Mouse (Mus musculus): ENCODE data around the gene Fam8a1. TPM values are rescaled to one million over a fixed set of nuclear protein-coding genes. Genes with fewer than 3 reads are reported as not detected.

Gene Fam8a1
- total and polyA plus RNA-seq, 3 experiments: 6.9 to 9.9 (median 9.9) TPM

DNA sequence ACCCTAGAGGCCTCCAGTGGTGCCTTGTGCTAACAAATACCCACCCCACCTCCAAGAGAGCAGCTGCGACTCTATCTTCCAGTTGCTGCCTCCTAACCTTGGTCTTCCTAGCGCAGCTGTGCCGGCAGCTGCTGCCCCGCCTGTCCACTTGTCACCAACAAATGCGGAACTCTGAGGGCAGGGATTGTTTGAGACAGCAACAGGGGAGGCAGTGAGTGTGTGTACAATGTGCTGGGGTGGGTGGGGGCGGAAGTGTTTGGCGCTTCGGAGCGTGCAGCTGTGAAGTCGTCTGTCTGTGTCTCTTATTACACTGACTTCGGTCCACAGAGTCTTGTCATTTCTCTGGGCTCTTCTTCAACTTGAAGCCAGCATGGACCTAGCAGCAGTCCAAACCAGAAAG, 49.7 kb upstream of the Fam8a1 start:
- H3K4me1 ChIP-seq (ENCODE audit: control insufficient read depth in 1 of 2, insufficient read depth in 2 of 2): peaks cover 9 to 46% of the 10 kb centered on the region in 2 experiments
- in situ Hi-C loops (cut with MboI; ENCODE audit: low pct_ligation_motif_present, low pct_unique_long_range_greater_than_20kb, low sequenced_read_pairs): no loop called here
- H3K36me3 ChIP-seq (replicated peaks in 1 of 2; ENCODE audit: control insufficient read depth in 1 of 2, insufficient read depth in 1 of 2, low read length in 1 of 2): no peaks in the 10 kb centered on the region
- H3K9me3 ChIP-seq (replicated peaks; ENCODE audit: low read length): peaks cover 9% of the 10 kb centered on the region
- H3K79me2 ChIP-seq (replicated peaks; ENCODE audit: control insufficient read depth, extremely low read depth, insufficient read depth, poor library complexity, severe bottlenecking): no peaks in the 10 kb centered on the region
- peak; percentile 82 for DNase-seq (ENCODE audit: extremely low read depth)
- no peak overlapping the region for H3K4me3 ChIP-seq (replicated peaks in 1 of 3; ENCODE audit: low read depth in 2 of 3, low read length in 2 of 3, poor library complexity in 1 of 3)
- peak overlapping the region; percentile 79 for H3K4me2 ChIP-seq (ENCODE audit: insufficient read depth, low read depth, poor library complexity, severe bottlenecking)
- H3K27ac ChIP-seq (ENCODE audit: insufficient read depth, low read depth): no peak overlapping the region
- H3K27me3 ChIP-seq (replicated peaks): peaks cover 47% of the 10 kb centered on the region
- dilution Hi-C loops (cut with MboI; ENCODE audit: extremely low pct_ligation_motif_present, extremely low pct_unique_long_range_greater_than_20kb, low sequenced_read_pairs): no loop called here
- TF ChIP-seq RAD21 (IDR thresholded peaks at IDR 0.05; ENCODE audit: low read depth, low read length): no peak; the same call in 1 of the 2 replicates
- peak; percentile 55; the same call in 1 of the 2 replicates for TF ChIP-seq EP300 (IDR thresholded peaks at IDR 0.05; ENCODE audit: low read length)
- TF ChIP-seq USF1 (IDR thresholded peaks at IDR 0.05; ENCODE audit: low read depth, low read length): no peak
- peak; percentile 48 for TF ChIP-seq ETS1 (conservative IDR thresholded peaks at IDR 0.05; ENCODE audit: low read depth, low read length)
- no peak for TF ChIP-seq RCOR1 (conservative IDR thresholded peaks at IDR 0.05; ENCODE audit: low read depth, low read length)
- TF ChIP-seq UBTF (IDR thresholded peaks at IDR 0.05; ENCODE audit: low read depth, low read length): no peak
- TF ChIP-seq MXI1 (IDR thresholded peaks at IDR 0.05; ENCODE audit: low read depth, low read length): peak; percentile 42; the same call in 1 of the 2 replicates
- no peak for TF ChIP-seq CHD1 (IDR thresholded peaks at IDR 0.05; ENCODE audit: low read depth, low read length)
- peak; percentile 69 for TF ChIP-seq MAZ (IDR thresholded peaks at IDR 0.05; ENCODE audit: low read depth, low read length)
- peak; percentile 51 for TF ChIP-seq HCFC1 (IDR thresholded peaks at IDR 0.05; ENCODE audit: low read depth, low read length)
- TF ChIP-seq IRF4 (IDR thresholded peaks at IDR 0.05; ENCODE audit: low read depth, low read length): peak; percentile 35; the same call in 1 of the 2 replicates
- peak; percentile 95 for TF ChIP-seq TCF12 (IDR thresholded peaks at IDR 0.05; ENCODE audit: low read depth, low read length)
- TF ChIP-seq NRF1 (IDR thresholded peaks at IDR 0.05; ENCODE audit: low read depth, low read length): 0 out of 2 replicates have a peak, but pooled peaks have one; percentile 30
- 0 out of 2 replicates have a peak, but pooled peaks have one; percentile 24 for TF ChIP-seq MAX (IDR thresholded peaks at IDR 0.05; ENCODE audit: low read length)
- no peak for TF ChIP-seq MAFK (IDR thresholded peaks at IDR 0.05; ENCODE audit: insufficient replicate concordance, low read length)
- peak; percentile 72 for TF ChIP-seq BHLHE40 (IDR thresholded peaks at IDR 0.05; ENCODE audit: low read depth, low read length)
- TF ChIP-seq NELFE (IDR thresholded peaks at IDR 0.05; ENCODE audit: low read depth, low read length): no peak
- no peak for TF ChIP-seq JUN (IDR thresholded peaks at IDR 0.05; ENCODE audit: insufficient read depth, low read depth, low read length)
- TF ChIP-seq ELF1 (IDR thresholded peaks at IDR 0.05; ENCODE audit: low read depth, low read length): peak; percentile 76
- TF ChIP-seq TBP (conservative IDR thresholded peaks at IDR 0.05; ENCODE audit: low read depth, low read length): no peak
- no peak for TF ChIP-seq USF2 (conservative IDR thresholded peaks at IDR 0.05; ENCODE audit: low read depth, low read length)
- no peak for TF ChIP-seq MYC (IDR thresholded peaks at IDR 0.05; ENCODE audit: low read depth, low read length)
- TF ChIP-seq MEF2A (IDR thresholded peaks at IDR 0.05; ENCODE audit: borderline replicate concordance, low read depth, low read length): peak; percentile 45; the same call in 1 of the 2 replicates
- no peak for TF ChIP-seq ZC3H11A (IDR thresholded peaks at IDR 0.05; ENCODE audit: low read depth, low read length)
- no peak for TF ChIP-seq ZMIZ1 (IDR thresholded peaks at IDR 0.05; ENCODE audit: low read depth, low read length)
- TF ChIP-seq ZKSCAN1 (IDR thresholded peaks at IDR 0.05; ENCODE audit: borderline replicate concordance, low read depth, low read length): no peak
- peak; percentile 49; the same call in 1 of the 2 replicates for TF ChIP-seq SIN3A (IDR thresholded peaks at IDR 0.05; ENCODE audit: low read length)
- peak; percentile 14; the same call in 1 of the 2 replicates for TF ChIP-seq SMC3 (IDR thresholded peaks at IDR 0.05; ENCODE audit: low read depth, low read length)
- H3K9ac ChIP-seq (ENCODE audit: insufficient read depth, low read depth): no peak overlapping the region

Data from CH12.LX (cell line).